Mouse (Mus musculus): Measurements from ENCODE around the gene Ankrd27.
"Not testable (repeated sequence)": the region's sequence is repeated elsewhere in the genome, so short reads cannot be mapped to it uniquely, and the experiment has no call there.

GRCm38 (mm10) chr7:35565965-35566364 lies 20.1 kb upstream of the Ankrd27 start:
- not testable (repeated sequence) for TF ChIP-seq TAL1, GATA1 (IDR thresholded peaks at IDR 0.05; ENCODE audit: low read length)
